Mouse (Mus musculus) heart, postnatal 0 days (tissue): ENCODE measurements around the gene Tgfbr3l. TPM values are rescaled to one million over a fixed set of nuclear protein-coding genes. Genes with fewer than 3 reads are reported as not detected.
"Not testable (repeated sequence)": the region's sequence is repeated elsewhere in the genome, so short reads cannot be mapped to it uniquely, and the experiment has no call there.

Source experiments
- ATAC-seq: fragments of 200-750 bp; cut with Nextera tagmentation; 2 replicates; pipeline ENCODE4 v1.8.0; 2017; ENCODE audit warnings: low read depth, moderate number of reproducible peaks, moderate library complexity; ENCODE audit not compliant: insufficient read depth
- DNase-seq: peaks from one replicate; pipeline ENCODE4 v3.0.0-alpha.2; 2016; ENCODE audit warnings: low spot score
- H3K27ac ChIP-seq: fragments of 300-500 bp; sonication (generic); 2 replicates; pipeline ENCODE4 v1.5.1; 2014; ENCODE audit warnings: low read depth, mild to moderate bottlenecking
- H3K27me3 ChIP-seq: fragments of 300-500 bp; sonication (generic); 2 replicates; pipeline ENCODE4 v1.6.1; 2014; ENCODE audit warnings: low read length, mixed read lengths; ENCODE audit not compliant: control insufficient read depth, insufficient read depth
- H3K36me3 ChIP-seq: fragments of 300-500 bp; sonication (generic); replicated peaks from 2 replicates; pipeline ENCODE4 v1.6.1; 2014; ENCODE audit warnings: low read length, mixed read lengths; ENCODE audit not compliant: control insufficient read depth, insufficient read depth
- H3K4me1 ChIP-seq: fragments of 300-500 bp; sonication (generic); 2 replicates; pipeline ENCODE4 v1.6.1; 2014; ENCODE audit warnings: antibody characterized with exemption; ENCODE audit not compliant: control insufficient read depth, insufficient read depth
- H3K4me2 ChIP-seq: fragments of 300-500 bp; sonication (generic); 2 replicates; pipeline ENCODE4 v1.6.1; 2014; ENCODE audit warnings: low read depth, mild to moderate bottlenecking, low read length, moderate library complexity
- H3K4me3 ChIP-seq: fragments of 300-500 bp; sonication (generic); 2 replicates; pipeline ENCODE4 v1.5.1; 2014; ENCODE audit warnings: low read depth, low read length
- H3K9ac ChIP-seq: fragments of 300-500 bp; sonication (generic); replicated peaks from 2 replicates; pipeline ENCODE4 v1.6.1; 2014; ENCODE audit warnings: low read depth, low read length, mixed read lengths
- H3K9me3 ChIP-seq: fragments of 300-500 bp; sonication (generic); replicated peaks from 2 replicates; pipeline ENCODE4 v1.6.1; 2016; ENCODE audit warnings: low read length; ENCODE audit not compliant: control insufficient read depth
- CTCF ChIP-seq: IDR thresholded peaks from 2 replicates; pipeline ENCODE4 v1.5.1; 2016; ENCODE audit warnings: antibody characterized with exemption, control low read depth, low read depth
- EP300 ChIP-seq: IDR thresholded peaks from 2 replicates; pipeline ENCODE4 v1.6.1; 2016; ENCODE audit warnings: antibody characterized with exemption, low read depth
- WGBS: fragments of 180-500 bp; shearing (Covaris S2); extraction: QIAGEN DNeasy Blood & Tissue Kit; methylation state at CpG from one replicate; pipeline ENCODE4 v1.1.7; 2014; 5-methylcytosine and 5-hydroxymethylcytosine counted together
- polyA plus RNA-seq: library from polyadenylated mRNA; unstranded; fragments of >200 nt; fragmentation: Nextera tagmentation; extraction: Ambion mirVana; gene quantifications from 2 replicates; pipeline ENCODE4 v1.2.1, GENCODE M21; 2015
- total RNA-seq: library from RNA; depleted of rRNA; stranded (reverse); fragments of >200 nt; gene quantifications from 2 replicates; pipeline ENCODE4 v1.2.3, GENCODE M21; 2014; ENCODE audit warnings: low replicate concordance

Tgfbr3l gene
- total and polyA plus RNA-seq, 2 experiments from 2014 or later: 2.7 to 3.9 TPM

DNA sequence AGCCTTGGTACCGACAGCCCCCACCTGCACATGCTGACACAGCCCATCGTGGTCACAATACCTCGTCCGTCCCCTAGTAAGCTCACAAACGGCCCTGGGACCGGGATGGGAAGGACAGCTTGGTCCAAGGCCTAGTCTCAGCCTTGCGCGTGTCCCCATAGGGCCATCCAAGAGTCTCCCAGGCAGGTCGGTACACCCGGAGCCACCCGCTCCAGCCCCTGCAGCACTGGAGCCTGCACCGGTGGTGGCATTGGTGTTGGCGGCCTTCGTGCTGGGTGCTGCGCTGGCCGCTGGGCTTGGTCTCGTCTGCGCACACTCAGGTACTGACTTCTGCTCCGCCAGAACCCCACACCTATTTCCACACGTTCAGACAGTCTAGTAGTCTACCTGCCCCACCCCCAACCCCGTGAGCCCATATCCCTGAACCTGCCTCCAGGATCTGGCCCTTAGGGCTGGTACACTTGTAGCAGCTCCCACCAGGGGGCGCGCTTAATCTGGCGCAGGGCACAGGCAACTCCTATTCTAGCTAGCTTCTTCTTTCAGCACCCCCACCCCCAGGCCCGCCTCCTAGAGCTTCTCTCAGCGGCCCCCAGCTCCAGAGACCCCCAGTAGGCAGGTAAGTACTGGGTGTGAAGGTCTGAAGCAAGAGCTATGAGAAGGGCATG, 2.4 kb downstream of the Tgfbr3l start:
- 39% methylated on average over 26 of the region's 26 CpGs for WGBS
- no peak overlapping the region for H3K4me2 ChIP-seq

DNA sequence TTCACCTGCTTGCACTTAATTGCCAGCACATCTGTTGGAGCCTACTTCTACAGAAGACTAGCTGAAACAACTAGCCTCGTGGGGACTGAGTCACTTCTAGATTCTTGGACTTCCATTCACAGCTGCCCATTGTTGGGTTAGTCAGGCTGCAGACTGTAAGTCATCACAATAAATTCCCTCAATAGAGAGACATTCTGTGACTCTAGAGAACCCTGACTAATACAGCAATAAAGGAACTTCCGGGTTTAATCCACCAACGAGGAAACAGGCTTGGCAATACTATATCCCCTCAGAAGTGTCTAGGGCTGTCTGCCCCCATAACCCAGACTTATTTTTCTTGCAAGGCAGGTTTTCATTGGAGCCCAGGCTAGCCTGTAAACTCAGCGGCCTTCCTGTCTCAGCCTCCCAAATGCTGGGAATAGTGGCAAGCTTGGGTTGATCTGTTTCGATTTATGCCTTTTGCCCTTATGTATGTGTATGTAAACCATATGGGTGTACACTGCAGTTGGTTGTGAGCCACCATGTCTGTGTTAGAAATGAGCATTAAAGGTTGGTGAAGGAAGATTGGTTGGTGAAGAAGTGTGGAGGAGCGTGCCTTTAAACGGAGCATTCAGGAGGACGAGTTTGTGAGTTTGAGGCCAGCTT, 4.2 kb downstream of the Tgfbr3l start:
- Histone ChIP-seq H3K9me3 (no peaks in the 10 kb centered on the region), H3K36me3 (peaks cover 27% of the 10 kb centered on the region), H3K27ac (no peak overlapping the region), H3K27me3 (no peaks in the 10 kb centered on the region), H3K4me1 (peaks cover 17% of the 10 kb centered on the region; the same call in 1 of the 2 replicates), H3K4me2 (peak overlapping the region; percentile 89), H3K9ac (peak overlapping the region; percentile 67), H3K4me3 (peak overlapping the region; percentile 84)
- TF ChIP-seq CTCF (no peak), EP300 (no peak)
- DNase-seq (no peak), ATAC-seq (no peak)
- WGBS: 40% methylated on average over 8 of the region's 8 CpGs

More for the DNA sequence above, 2.4 kb downstream of the Tgfbr3l start:
- H3K27me3 ChIP-seq: no peaks in the 10 kb centered on the region
- DNase-seq: peak; percentile 63
- peaks cover 17% of the 10 kb centered on the region; the same call in 1 of the 2 replicates for H3K4me1 ChIP-seq
- no peak overlapping the region for H3K4me3 ChIP-seq
- TF ChIP-seq CTCF: peak; percentile 83
- no peak for TF ChIP-seq EP300
- ATAC-seq: peak; percentile 24; the same call in 1 of the 2 replicates
- peaks cover 37% of the 10 kb centered on the region for H3K36me3 ChIP-seq
- no peaks in the 10 kb centered on the region for H3K9me3 ChIP-seq
- no peak overlapping the region for H3K9ac ChIP-seq
- H3K27ac ChIP-seq: no peak overlapping the region

DNA sequence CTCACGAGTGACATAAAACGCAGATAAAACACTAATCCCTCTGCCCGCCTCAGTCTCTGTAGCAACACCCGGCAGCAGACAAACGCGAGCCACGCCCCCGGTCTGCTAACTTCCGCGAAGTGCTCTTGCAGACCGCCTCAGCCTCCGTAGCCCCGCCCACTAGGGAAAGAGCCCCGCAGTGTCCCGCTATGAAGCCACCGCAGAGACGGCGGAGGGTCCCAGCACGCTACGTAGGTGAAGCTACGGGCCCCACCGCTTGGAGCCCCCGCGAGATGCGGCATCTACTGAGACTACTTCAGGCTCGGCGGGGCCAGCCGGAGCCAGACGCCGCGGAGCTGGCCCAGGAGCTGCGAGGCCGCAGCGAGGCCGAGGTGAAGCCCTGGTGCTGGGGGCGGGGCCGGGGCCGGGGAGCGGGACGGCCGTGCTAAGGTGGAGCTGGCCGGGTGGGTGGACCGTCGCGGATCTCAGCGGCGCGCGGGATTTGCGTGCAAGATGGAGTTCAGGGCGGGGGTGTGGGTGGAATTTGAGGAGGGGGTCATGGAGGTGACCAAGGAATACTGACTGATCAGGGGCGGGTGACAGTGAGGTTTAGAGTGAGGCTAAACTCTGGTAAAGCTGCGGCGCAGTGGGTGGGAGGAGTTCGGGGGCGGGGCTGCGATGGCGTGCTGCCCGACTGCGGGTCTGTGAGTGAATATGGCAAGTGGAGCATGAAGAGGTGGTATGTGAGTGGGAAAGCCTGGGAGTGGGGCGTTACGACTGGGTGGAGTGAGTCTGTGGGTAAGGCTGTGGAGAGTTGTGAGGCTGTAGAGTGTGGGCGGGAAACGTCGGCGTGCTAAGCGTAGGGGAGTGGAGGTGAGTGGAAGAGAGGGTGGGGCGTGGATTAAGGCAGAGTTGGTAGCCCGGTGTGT, 5.2 kb downstream of the Tgfbr3l start, which contains the start of gene Snapc2:
TSS of gene Snapc2 (plus strand) at position 147 of the 908 bp plus-strand sequence.
- DNase-seq (peak; percentile 90), ATAC-seq (peak; percentile 88)
- peaks cover 17% of the 10 kb centered on the region; the same call in 1 of the 2 replicates for H3K4me1 ChIP-seq
- peak within 1 kb of the TSS; percentile 83 for H3K27ac ChIP-seq
- H3K9me3 ChIP-seq: no peaks in the 10 kb centered on the region
- peak within 1 kb of the TSS; percentile 89 for H3K4me2 ChIP-seq
- no peak for TF ChIP-seq CTCF
- TF ChIP-seq EP300: no peak
- peak within 1 kb of the TSS; percentile 84 for H3K4me3 ChIP-seq
- H3K9ac ChIP-seq: peak within 1 kb of the TSS; percentile 67
- H3K27me3 ChIP-seq: no peaks in the 10 kb centered on the region
- peaks cover 21% of the 10 kb centered on the region for H3K36me3 ChIP-seq
- WGBS: under 1% methylated on average over 68 of the region's 69 CpGs

DNA sequence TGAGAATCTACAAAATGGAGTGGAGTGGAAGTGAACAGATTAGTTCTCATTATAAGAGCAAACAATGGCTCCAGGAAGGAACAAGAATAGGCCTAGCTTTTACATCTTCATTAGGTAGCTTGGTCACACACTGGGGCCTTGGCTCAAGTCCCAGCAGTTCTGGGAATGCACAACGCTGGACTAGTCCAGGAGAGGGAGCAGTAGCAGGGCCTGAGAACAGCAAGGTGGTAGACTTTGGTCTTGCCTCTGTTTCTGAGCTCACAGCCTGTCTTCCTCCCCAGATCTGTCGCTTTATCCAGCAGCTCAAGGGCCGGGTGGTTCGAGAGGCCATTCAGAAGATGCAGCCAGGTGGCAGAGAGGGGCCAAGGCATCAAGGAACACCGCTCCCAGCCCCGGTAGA, 6.0 kb downstream of the Tgfbr3l start:
- DNase-seq (peak; percentile 48), ATAC-seq (no peak)
- Histone ChIP-seq H3K27me3 (no peaks in the 10 kb centered on the region), H3K27ac (no peak overlapping the region), H3K4me2 (peak overlapping the region; percentile 89), H3K4me3 (peak overlapping the region; percentile 84), H3K9me3 (no peaks in the 10 kb centered on the region), H3K36me3 (peaks cover 20% of the 10 kb centered on the region), H3K9ac (no peak overlapping the region), H3K4me1 (peaks cover 18% of the 10 kb centered on the region)
- 72% methylated on average over 6 of the region's 6 CpGs for whole genome bisulfite sequencing
- no peak for TF ChIP-seq EP300
- peak; percentile 55 for TF ChIP-seq CTCF

DNA sequence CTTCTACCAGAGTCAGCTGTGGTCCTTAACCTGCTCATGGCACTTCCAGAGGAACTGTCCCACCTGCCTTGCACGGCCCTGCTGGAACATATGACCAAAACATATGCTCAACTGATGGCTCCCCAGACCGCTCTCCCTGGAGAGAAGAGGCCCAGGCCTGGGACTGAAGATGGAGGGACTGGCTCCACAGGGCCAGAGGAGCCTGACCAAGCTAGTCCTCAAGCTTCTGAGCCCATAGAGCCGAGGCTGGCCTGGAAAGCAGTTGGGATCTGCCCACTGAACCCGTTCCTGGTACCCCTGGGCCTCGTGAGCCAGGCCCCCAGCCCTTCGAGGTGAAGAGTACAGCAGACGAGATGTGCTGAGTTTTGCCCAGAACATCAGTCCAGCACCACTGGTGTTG, 7.5 kb downstream of the Tgfbr3l start:
- not testable (repeated sequence) for H3K9ac ChIP-seq, DNase-seq, H3K27me3 ChIP-seq, H3K4me3 ChIP-seq, H3K9me3 ChIP-seq, ATAC-seq, H3K4me2 ChIP-seq, H3K27ac ChIP-seq
- H3K4me1 ChIP-seq: peaks cover 18% of the 10 kb centered on the region
- 83% methylated on average over 7 of the region's 7 CpGs for WGBS
- peaks cover 29% of the 10 kb centered on the region for H3K36me3 ChIP-seq
